Mouse (Mus musculus) kidney, adult 2 months (tissue): Measurements from ENCODE around the gene Rbm28. TPM values are rescaled to one million over a fixed set of nuclear protein-coding genes. Genes with fewer than 3 reads are reported as not detected.

ENCODE experiments used
- DNase-seq: peaks from one replicate; pipeline ENCODE4 v3.0.0; 2021
- H3K27ac ChIP-seq: fragments of 200-500 bp; 2 replicates; pipeline ENCODE4 v1.5.1; 2012; ENCODE audit warnings: low read depth, low read length, control low read depth, inconsistent platforms; ENCODE audit not compliant: insufficient read depth
- H3K27me3 ChIP-seq: fragments of 200-500 bp; replicated peaks from 2 replicates; pipeline ENCODE4 v1.6.1; 2012; ENCODE audit warnings: mild to moderate bottlenecking, moderate library complexity, low read length, inconsistent platforms; ENCODE audit not compliant: control insufficient read depth, insufficient read depth
- H3K36me3 ChIP-seq: fragments of 200-500 bp; 2 replicates; pipeline ENCODE4 v1.6.1; 2012; ENCODE audit warnings: mild to moderate bottlenecking, moderate library complexity, low read length, inconsistent platforms; ENCODE audit not compliant: control insufficient read depth, insufficient read depth
- H3K4me1 ChIP-seq: fragments of 200-500 bp; 2 replicates; pipeline ENCODE4 v1.6.1; 2011; ENCODE audit warnings: low read length; ENCODE audit not compliant: control insufficient read depth, insufficient read depth
- H3K4me3 ChIP-seq: fragments of 200-500 bp; 2 replicates; pipeline ENCODE4 v1.5.1; 2011; ENCODE audit warnings: mild to moderate bottlenecking, low read depth, low read length, control low read depth; ENCODE audit not compliant: insufficient read depth
- CTCF ChIP-seq: fragments of 200-500 bp; conservative IDR thresholded peaks from 2 replicates; pipeline ENCODE4 v1.5.1; 2011; ENCODE audit warnings: low read depth, mild to moderate bottlenecking, control low read depth, low read length, moderate library complexity, mixed read lengths; ENCODE audit not compliant: insufficient read depth, insufficient read length
- POLR2A ChIP-seq: fragments of 200-500 bp; IDR thresholded peaks from one replicate; pipeline ENCODE4 v1.6.1; 2011; ENCODE audit warnings: low read depth, low read length, control low read depth
- WGBS: fragments of 180-500 bp; shearing (Covaris S2); methylation state at CpG from one replicate; pipeline ENCODE4 v1.1.7; 2018; 5-methylcytosine and 5-hydroxymethylcytosine counted together
- polyA plus RNA-seq: library from polyadenylated mRNA; depleted of rRNA; stranded (reverse); fragments of >200 nt; gene quantifications from 2 replicates; pipeline ENCODE4 v1.2.3, GENCODE M21; 2012

The Rbm28 gene
- polyA plus RNA-seq, 1 experiment = 6.1 TPM

GRCm38 (mm10) chr6:29207017-29207416 lies 42.2 kb upstream of the Rbm28 start:
- no peak overlapping the region for H3K27ac ChIP-seq
- WGBS = 87% methylated on average over 5 of the region's 5 CpGs
- no peak for DNase-seq
- no peaks in the 10 kb centered on the region for H3K4me1 ChIP-seq
- H3K36me3 ChIP-seq = no peaks in the 10 kb centered on the region
- no peaks in the 10 kb centered on the region for H3K27me3 ChIP-seq
- TF ChIP-seq CTCF = no peak
- no peak for TF ChIP-seq POLR2A
- no peak overlapping the region for H3K4me3 ChIP-seq

GRCm38 (mm10) chr6:29206006-29206405 lies 41.2 kb upstream of the Rbm28 start:
- no peak overlapping the region for H3K27ac ChIP-seq
- TF ChIP-seq POLR2A (no peak), CTCF (no peak)
- H3K4me3 ChIP-seq = no peak overlapping the region
- no peaks in the 10 kb centered on the region for H3K4me1 ChIP-seq
- DNase-seq = no peak
- H3K36me3 ChIP-seq = no peaks in the 10 kb centered on the region
- no peaks in the 10 kb centered on the region for H3K27me3 ChIP-seq
- 93% methylated on average over 10 of the region's 10 CpGs for whole genome bisulfite sequencing

DNA sequence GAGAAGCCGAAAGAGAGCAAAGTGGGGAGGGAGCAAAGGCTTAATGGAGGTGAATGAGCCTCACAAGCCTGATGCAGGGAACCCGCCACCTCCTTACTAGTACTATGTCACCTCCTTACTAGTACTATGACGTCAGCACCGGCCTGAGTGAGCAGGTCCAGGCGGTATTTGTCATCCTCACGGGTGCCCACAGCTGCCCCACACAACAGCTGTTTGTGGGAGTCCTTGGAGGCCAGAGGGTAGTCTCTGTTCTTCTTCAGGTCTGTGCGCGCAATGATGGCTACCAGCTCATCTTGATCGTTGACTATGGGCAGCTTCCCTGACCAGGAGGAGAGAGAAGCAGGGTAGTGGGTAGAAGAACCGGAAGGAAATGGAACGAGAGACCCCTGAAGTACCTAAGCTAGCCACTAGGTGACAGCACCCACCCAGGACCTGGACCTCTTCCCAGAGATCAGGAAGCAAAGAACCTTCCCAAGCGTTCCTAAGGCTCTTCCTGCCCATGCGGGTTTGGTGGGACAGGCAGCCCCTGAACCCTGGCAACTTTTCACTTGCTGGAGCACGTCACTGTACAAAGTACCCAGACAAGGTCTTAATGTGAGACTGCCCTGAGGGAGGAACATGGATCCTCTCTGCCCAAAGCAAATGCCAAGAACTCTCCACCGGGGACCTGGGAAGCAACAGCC lies 40.3 kb upstream of the Rbm28 start:
- WGBS = 51% methylated on average over 15 of the region's 15 CpGs
- Histone ChIP-seq H3K4me3 (peak overlapping the region; percentile 17; the same call in 1 of the 2 replicates), H3K27me3 (no peaks in the 10 kb centered on the region), H3K36me3 (no peaks in the 10 kb centered on the region), H3K4me1 (no peaks in the 10 kb centered on the region), H3K27ac (peak overlapping the region; percentile 40; the same call in 1 of the 2 replicates)
- peak; percentile 68 for DNase-seq
- TF ChIP-seq CTCF (peak; percentile 87), POLR2A (no peak)

- no peak for DNase-seq
- no peaks in the 10 kb centered on the region for H3K4me1 ChIP-seq
- no peaks in the 10 kb centered on the region for H3K36me3 ChIP-seq
- no peak for TF ChIP-seq POLR2A
- no peaks in the 10 kb centered on the region for H3K27me3 ChIP-seq
- no peak overlapping the region for H3K27ac ChIP-seq
- no peak overlapping the region for H3K4me3 ChIP-seq
- 80% methylated on average over 6 of the region's 6 CpGs for WGBS
These were observed 39.2 kb upstream of the Rbm28 start for GRCm38 (mm10) chr6:29203861-29204585.

- DNase-seq = no peak
- Histone ChIP-seq H3K4me1 (no peaks in the 10 kb centered on the region; the same call in 1 of the 2 replicates), H3K27ac (no peak overlapping the region), H3K4me3 (no peak overlapping the region), H3K27me3 (no peaks in the 10 kb centered on the region), H3K36me3 (no peaks in the 10 kb centered on the region)
- TF ChIP-seq CTCF (no peak), POLR2A (no peak)
- WGBS = 90% methylated on average over 13 of the region's 13 CpGs
These were observed 38.3 kb upstream of the Rbm28 start for GRCm38 (mm10) chr6:29203096-29203495.

- WGBS = 85% methylated on average over 8 of the region's 8 CpGs
- TF ChIP-seq POLR2A = no peak
- TF ChIP-seq CTCF = no peak
- Histone ChIP-seq H3K36me3 (no peaks in the 10 kb centered on the region), H3K27me3 (no peaks in the 10 kb centered on the region), H3K4me3 (no peak overlapping the region), H3K4me1 (no peaks in the 10 kb centered on the region; the same call in 1 of the 2 replicates), H3K27ac (no peak overlapping the region)
- no peak for DNase-seq
These were observed 37.2 kb upstream of the Rbm28 start for GRCm38 (mm10) chr6:29201988-29202387.

DNA sequence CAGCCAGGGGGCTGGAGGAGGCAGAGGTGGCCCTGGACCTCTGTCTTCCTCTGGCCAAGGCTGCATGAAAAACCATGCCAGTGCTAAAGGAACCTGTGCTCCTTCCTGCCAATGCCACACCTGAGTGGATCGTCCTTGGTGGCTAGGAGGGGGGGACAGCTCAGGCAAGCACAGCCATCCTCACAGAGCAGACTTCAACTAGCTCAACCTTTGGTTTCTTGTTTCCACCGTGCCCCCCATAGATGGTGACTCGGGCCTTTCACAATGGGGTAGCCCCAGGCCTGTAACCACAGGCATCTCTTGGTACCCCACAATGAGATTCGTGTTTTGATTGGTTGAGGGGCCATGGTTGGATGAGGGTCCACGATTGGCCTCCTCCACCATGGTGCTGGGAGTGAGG lies 36.5 kb upstream of the Rbm28 start:
- Histone ChIP-seq H3K36me3 (no peaks in the 10 kb centered on the region), H3K4me1 (no peaks in the 10 kb centered on the region; the same call in 1 of the 2 replicates), H3K4me3 (no peak overlapping the region), H3K27me3 (no peaks in the 10 kb centered on the region), H3K27ac (no peak overlapping the region)
- DNase-seq = no peak
- WGBS = 91% methylated on average over 5 of the region's 5 CpGs
- TF ChIP-seq POLR2A = no peak
- TF ChIP-seq CTCF = no peak
